Mouse (Mus musculus): ENCODE data around the gene Muc3a. TPM values are rescaled to one million over a fixed set of nuclear protein-coding genes. Genes with fewer than 3 reads are reported as not detected.

The Muc3a gene
- polyA plus RNA-seq, 1 experiment from 2014 or later, result 17.1 TPM

DNA sequence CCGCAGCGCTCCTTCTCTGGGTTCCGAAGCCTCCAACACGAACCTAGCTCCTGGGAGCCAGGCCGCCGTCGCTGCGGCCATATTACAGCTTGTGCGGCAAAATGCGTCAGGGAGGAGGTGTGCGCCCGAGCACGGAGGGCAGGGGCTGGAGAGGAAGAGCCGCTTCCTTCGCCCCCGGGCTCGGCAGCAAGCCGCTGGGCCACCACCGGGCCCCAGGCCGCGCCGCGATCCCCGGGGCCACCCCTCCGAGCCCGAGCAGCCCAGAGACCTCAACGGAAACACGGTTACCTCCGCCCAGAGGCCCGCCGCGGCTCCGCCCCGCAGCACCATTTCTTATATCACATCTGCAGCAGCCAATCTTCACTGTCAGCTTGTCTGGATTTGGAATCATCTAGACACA, 22.9 kb downstream of the Muc3a start:
- Histone ChIP-seq H3K9ac (ENCODE audit: low read depth, low read length) (peak overlapping the region; percentile 57), H3K27ac (ENCODE audit: low read depth, low read length) (no peak overlapping the region), H3K9me3 (ENCODE audit: control insufficient read depth) (no peaks in the 10 kb centered on the region), H3K4me3 (ENCODE audit: low read depth, low read length) (peak overlapping the region; percentile 46), H3K36me3 (ENCODE audit: control insufficient read depth, insufficient read depth) (no peaks in the 10 kb centered on the region), H3K4me2 (replicated peaks; ENCODE audit: low read depth) (peak overlapping the region; percentile 82), H3K4me1 (replicated peaks; ENCODE audit: control insufficient read depth, insufficient read depth, low read length) (0 out of 2 replicates have a peak, but pooled peaks cover 2% of the 10 kb centered on the region), H3K27me3 (replicated peaks; ENCODE audit: control insufficient read depth, insufficient read depth, low read length) (no peaks in the 10 kb centered on the region)
- ATAC-seq, result no peak
- under 1% methylated on average over 34 of the region's 34 CpGs for WGBS
- TF ChIP-seq CTCF (IDR thresholded peaks at IDR 0.05; ENCODE audit: low read depth), result no peak

DNA sequence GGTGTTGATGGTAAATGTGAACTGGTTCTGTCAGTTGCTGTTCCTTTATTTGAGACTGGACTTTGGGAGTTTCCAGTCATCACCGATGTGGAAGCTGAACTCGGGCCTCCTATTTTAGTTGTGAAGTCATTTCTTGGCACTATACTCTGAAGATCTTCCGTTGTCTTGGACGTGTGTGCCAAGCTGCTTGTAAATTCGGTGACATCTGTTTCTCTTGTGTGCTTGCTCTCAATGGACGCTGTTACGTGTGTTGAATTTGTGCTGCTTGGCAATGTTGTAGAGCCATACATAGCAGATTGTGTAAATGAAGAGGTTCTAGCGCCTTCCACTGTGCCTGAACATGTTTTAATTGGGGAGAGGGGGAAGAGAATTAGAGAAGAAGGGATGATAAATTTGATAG, 26.8 kb downstream of the Muc3a start:
- no peak overlapping the region for H3K27ac ChIP-seq (ENCODE audit: low read depth, low read length)
- WGBS, result 85% methylated on average over 8 of the region's 8 CpGs
- H3K9ac ChIP-seq (ENCODE audit: low read depth, low read length), result no peak overlapping the region
- no peak overlapping the region for H3K4me3 ChIP-seq (ENCODE audit: low read depth, low read length)
- no peak overlapping the region for H3K4me2 ChIP-seq (replicated peaks; ENCODE audit: low read depth)
- no peaks in the 10 kb centered on the region for H3K9me3 ChIP-seq (ENCODE audit: control insufficient read depth)
- no peaks in the 10 kb centered on the region for H3K36me3 ChIP-seq (ENCODE audit: control insufficient read depth, insufficient read depth)
- H3K27me3 ChIP-seq (replicated peaks; ENCODE audit: control insufficient read depth, insufficient read depth, low read length), result no peaks in the 10 kb centered on the region
- no peak for ATAC-seq
- no peak for TF ChIP-seq CTCF (IDR thresholded peaks at IDR 0.05; ENCODE audit: low read depth)
- no peaks in the 10 kb centered on the region for H3K4me1 ChIP-seq (replicated peaks; ENCODE audit: control insufficient read depth, insufficient read depth, low read length)

DNA sequence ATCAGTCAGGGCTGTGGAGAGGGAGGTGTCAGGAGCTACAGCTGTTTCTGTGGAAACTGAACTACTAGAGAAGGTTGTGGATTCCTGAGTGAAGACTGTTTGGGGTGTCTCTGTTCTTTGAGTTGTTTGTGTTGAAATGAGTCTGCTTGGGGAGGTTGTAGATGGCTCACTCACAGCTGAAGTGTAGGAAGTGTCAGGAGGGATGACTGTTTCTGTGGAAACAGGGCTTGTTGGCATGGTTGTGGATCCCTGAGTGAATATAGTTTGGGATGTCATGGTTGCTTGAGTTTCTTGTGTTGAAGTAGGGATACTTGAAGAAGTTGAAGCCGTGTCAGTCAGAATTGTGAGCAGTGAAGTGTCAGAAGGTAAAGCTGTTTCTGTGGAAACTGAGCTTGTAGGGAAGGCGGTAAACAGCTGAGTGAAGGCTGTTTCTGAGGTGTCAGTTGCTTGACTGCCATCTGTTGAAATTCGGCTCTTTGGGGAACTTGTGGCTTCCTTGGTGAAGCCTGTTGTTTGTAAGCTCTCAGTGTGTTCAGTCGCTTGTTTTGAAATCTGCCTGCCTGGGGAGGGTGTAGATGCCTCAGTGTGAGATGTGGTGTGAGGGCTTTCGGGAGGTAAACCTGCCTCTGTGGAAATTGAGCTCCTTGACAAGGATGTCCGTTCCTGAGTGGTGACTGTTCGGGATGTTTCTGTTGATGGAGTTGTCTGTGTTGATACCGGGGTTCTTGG, 32.4 kb downstream of the Muc3a start:
- no peak overlapping the region for H3K4me2 ChIP-seq (replicated peaks; ENCODE audit: low read depth)
- H3K9me3 ChIP-seq (ENCODE audit: control insufficient read depth), result no peaks in the 10 kb centered on the region
- peaks cover 10% of the 10 kb centered on the region for H3K27me3 ChIP-seq (replicated peaks; ENCODE audit: control insufficient read depth, insufficient read depth, low read length)
- H3K4me3 ChIP-seq (ENCODE audit: low read depth, low read length), result no peak overlapping the region
- no peak overlapping the region for H3K9ac ChIP-seq (ENCODE audit: low read depth, low read length)
- WGBS, result 84% methylated on average over 8 of the region's 8 CpGs
- TF ChIP-seq CTCF (IDR thresholded peaks at IDR 0.05; ENCODE audit: low read depth), result no peak
- no peak overlapping the region for H3K27ac ChIP-seq (ENCODE audit: low read depth, low read length)
- ATAC-seq, result no peak
- no peaks in the 10 kb centered on the region for H3K36me3 ChIP-seq (ENCODE audit: control insufficient read depth, insufficient read depth)
- no peaks in the 10 kb centered on the region for H3K4me1 ChIP-seq (replicated peaks; ENCODE audit: control insufficient read depth, insufficient read depth, low read length)

DNA sequence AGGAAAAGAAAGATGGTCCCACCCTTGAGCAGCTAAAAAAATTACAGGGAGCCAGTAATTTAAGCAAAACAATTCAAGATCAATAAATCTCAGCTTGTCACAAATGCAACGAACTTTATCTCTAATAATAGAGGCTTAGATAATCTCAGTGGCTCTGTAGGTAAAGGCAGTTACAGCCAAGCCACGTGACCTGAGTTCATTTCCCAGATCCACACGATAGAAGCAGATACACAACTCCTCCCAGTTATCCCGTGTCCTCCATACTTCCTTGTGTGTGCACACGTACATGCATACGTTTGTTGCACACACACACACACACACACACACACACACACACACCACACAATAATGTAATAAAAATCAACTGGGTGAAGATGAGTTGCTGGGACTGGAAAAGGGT, 38.2 kb downstream of the Muc3a start:
- TF ChIP-seq CTCF (IDR thresholded peaks at IDR 0.05; ENCODE audit: low read depth), result no peak
- 40% methylated on average over 6 of the region's 6 CpGs for WGBS
- H3K4me3 ChIP-seq (ENCODE audit: low read depth, low read length), result no peak overlapping the region
- no peaks in the 10 kb centered on the region for H3K9me3 ChIP-seq (ENCODE audit: control insufficient read depth)
- ATAC-seq, result no peak
- H3K27ac ChIP-seq (ENCODE audit: low read depth, low read length), result no peak overlapping the region
- H3K36me3 ChIP-seq (ENCODE audit: control insufficient read depth, insufficient read depth), result no peaks in the 10 kb centered on the region
- no peaks in the 10 kb centered on the region for H3K27me3 ChIP-seq (replicated peaks; ENCODE audit: control insufficient read depth, insufficient read depth, low read length)
- H3K4me1 ChIP-seq (replicated peaks; ENCODE audit: control insufficient read depth, insufficient read depth, low read length), result peaks cover 6% of the 10 kb centered on the region; the same call in 1 of the 2 replicates
- no peak overlapping the region for H3K9ac ChIP-seq (ENCODE audit: low read depth, low read length)
- H3K4me2 ChIP-seq (replicated peaks; ENCODE audit: low read depth), result no peak overlapping the region

DNA sequence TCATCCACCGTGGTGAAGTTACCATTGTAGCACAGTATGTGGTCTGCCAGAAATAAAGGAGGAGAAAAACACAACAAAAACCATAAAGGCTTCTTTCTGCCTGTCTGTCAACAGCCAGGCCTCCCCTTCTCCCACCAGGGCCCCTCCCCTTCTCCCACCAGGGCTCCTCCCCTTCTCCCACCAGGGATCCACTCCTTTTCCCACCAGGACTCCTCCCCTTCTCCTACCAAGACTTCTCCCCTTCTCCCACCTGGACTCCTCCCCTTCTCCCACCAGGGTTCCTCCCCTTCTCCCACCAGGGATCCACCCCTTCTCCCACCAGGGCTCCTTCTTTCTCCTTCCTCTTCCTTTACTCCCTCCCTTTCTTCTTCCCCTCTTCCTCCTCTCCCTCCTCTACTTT, 39.6 kb downstream of the Muc3a start:
- ATAC-seq, result no peak
- Histone ChIP-seq H3K9ac (ENCODE audit: low read depth, low read length) (no peak overlapping the region), H3K4me2 (replicated peaks; ENCODE audit: low read depth) (no peak overlapping the region), H3K27me3 (replicated peaks; ENCODE audit: control insufficient read depth, insufficient read depth, low read length) (no peaks in the 10 kb centered on the region), H3K4me1 (replicated peaks; ENCODE audit: control insufficient read depth, insufficient read depth, low read length) (peaks cover 6% of the 10 kb centered on the region; the same call in 1 of the 2 replicates), H3K9me3 (ENCODE audit: control insufficient read depth) (no peaks in the 10 kb centered on the region), H3K36me3 (ENCODE audit: control insufficient read depth, insufficient read depth) (no peaks in the 10 kb centered on the region), H3K4me3 (ENCODE audit: low read depth, low read length) (no peak overlapping the region), H3K27ac (ENCODE audit: low read depth, low read length) (no peak overlapping the region)
- WGBS, result 27% methylated on average over 1 of the region's 1 CpGs
- no peak for TF ChIP-seq CTCF (IDR thresholded peaks at IDR 0.05; ENCODE audit: low read depth)

DNA sequence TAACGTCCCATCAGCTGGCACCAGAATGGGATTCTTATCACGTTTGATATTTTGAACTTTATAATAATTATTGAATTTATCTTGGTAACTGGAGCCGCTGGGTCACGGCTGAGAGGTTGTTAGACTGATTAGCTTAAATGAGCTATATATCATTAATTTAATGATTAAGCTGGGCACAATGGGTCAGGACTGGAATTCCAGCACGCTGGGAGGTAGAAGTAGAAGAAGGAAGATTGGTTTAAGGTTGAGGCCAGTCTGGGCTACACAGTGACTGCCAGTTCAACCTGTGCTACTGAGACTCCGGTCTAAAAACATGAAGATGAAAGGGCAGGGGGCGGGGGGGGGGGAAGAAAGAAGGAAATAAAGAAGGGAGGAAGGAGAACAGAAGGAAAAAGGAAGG, 40.7 kb downstream of the Muc3a start:
- H3K4me2 ChIP-seq (replicated peaks; ENCODE audit: low read depth), result no peak overlapping the region
- no peak for ATAC-seq
- H3K27me3 ChIP-seq (replicated peaks; ENCODE audit: control insufficient read depth, insufficient read depth, low read length), result no peaks in the 10 kb centered on the region
- H3K9ac ChIP-seq (ENCODE audit: low read depth, low read length), result no peak overlapping the region
- peaks cover 11% of the 10 kb centered on the region; the same call in 1 of the 2 replicates for H3K4me1 ChIP-seq (replicated peaks; ENCODE audit: control insufficient read depth, insufficient read depth, low read length)
- no peak for TF ChIP-seq CTCF (IDR thresholded peaks at IDR 0.05; ENCODE audit: low read depth)
- no peak overlapping the region for H3K27ac ChIP-seq (ENCODE audit: low read depth, low read length)
- WGBS, result 43% methylated on average over 7 of the region's 7 CpGs
- H3K4me3 ChIP-seq (ENCODE audit: low read depth, low read length), result no peak overlapping the region
- H3K36me3 ChIP-seq (ENCODE audit: control insufficient read depth, insufficient read depth), result no peaks in the 10 kb centered on the region
- H3K9me3 ChIP-seq (ENCODE audit: control insufficient read depth), result no peaks in the 10 kb centered on the region

Measured in intestine, postnatal 0 days (tissue).